Mouse (Mus musculus) C2C12 (cell line): ENCODE measurements around the gene Pik3cg. TPM values are rescaled to one million over a fixed set of nuclear protein-coding genes. Genes with fewer than 3 reads are reported as not detected.

Experiments
- H3K27me3 ChIP-seq: one replicate; pipeline ENCODE4 v1.6.1; 2011; ENCODE audit not compliant: control insufficient read depth, insufficient read depth, insufficient read length
- H3K36me3 ChIP-seq: one replicate; pipeline ENCODE4 v1.6.1; 2011; ENCODE audit not compliant: control insufficient read depth, insufficient read depth
- H3K4me3 ChIP-seq: one replicate; pipeline ENCODE4 v1.5.1; 2011; ENCODE audit warnings: mild to moderate bottlenecking, control low read depth; ENCODE audit not compliant: poor library complexity, insufficient read depth, severe bottlenecking
- H3K79me2 ChIP-seq: one replicate; pipeline ENCODE4 v1.6.1; 2011; ENCODE audit not compliant: control insufficient read depth, insufficient read depth
- H3K79me3 ChIP-seq: one replicate; pipeline ENCODE4 v1.6.1; 2011; ENCODE audit warnings: low read depth, control low read depth
- H3ac ChIP-seq: one replicate; pipeline ENCODE3; 2011; ENCODE audit warnings: low read depth; ENCODE audit not compliant: control insufficient read depth, insufficient read length
- CEBPB ChIP-seq: IDR thresholded peaks from one replicate; pipeline ENCODE4 v1.6.1; 2011; ENCODE audit warnings: low read depth, mild to moderate bottlenecking, control low read depth, moderate library complexity
- CTCF ChIP-seq: IDR thresholded peaks from one replicate; pipeline ENCODE4 v1.5.1; 2011; ENCODE audit not compliant: control insufficient read depth, insufficient read depth, insufficient read length
- FOSL1 ChIP-seq: IDR thresholded peaks from one replicate; pipeline ENCODE4 v1.8.0; 2011; ENCODE audit warnings: mild to moderate bottlenecking, low read length; ENCODE audit not compliant: poor library complexity, insufficient read depth, severe bottlenecking
- MAX ChIP-seq: IDR thresholded peaks from one replicate; pipeline ENCODE4 v1.6.1; 2011; ENCODE audit warnings: mild to moderate bottlenecking, control low read depth
- MYOD1 ChIP-seq: IDR thresholded peaks from one replicate; pipeline ENCODE4 v1.6.1; 2011; ENCODE audit warnings: low read depth; ENCODE audit not compliant: control insufficient read depth, insufficient read length
- MYOG ChIP-seq: IDR thresholded peaks from one replicate; pipeline ENCODE4 v1.6.1; 2011; ENCODE audit not compliant: control insufficient read depth, insufficient read length; ENCODE audit errors: extremely low read depth
- USF1 ChIP-seq: IDR thresholded peaks from one replicate; pipeline ENCODE4 v1.6.1; 2011; ENCODE audit warnings: low read depth, mild to moderate bottlenecking, control low read depth, moderate library complexity
- polyA plus RNA-seq: library from polyadenylated mRNA; unstranded; fragments of >200 nt; fragmentation: generic; extraction: Trizol; gene quantifications from one replicate; pipeline ENCODE4 v1.2.1, GENCODE M21; 2012; ENCODE audit warnings: missing spikeins

The Pik3cg gene
- polyA plus RNA-seq, 1 experiment: not detected

DNA sequence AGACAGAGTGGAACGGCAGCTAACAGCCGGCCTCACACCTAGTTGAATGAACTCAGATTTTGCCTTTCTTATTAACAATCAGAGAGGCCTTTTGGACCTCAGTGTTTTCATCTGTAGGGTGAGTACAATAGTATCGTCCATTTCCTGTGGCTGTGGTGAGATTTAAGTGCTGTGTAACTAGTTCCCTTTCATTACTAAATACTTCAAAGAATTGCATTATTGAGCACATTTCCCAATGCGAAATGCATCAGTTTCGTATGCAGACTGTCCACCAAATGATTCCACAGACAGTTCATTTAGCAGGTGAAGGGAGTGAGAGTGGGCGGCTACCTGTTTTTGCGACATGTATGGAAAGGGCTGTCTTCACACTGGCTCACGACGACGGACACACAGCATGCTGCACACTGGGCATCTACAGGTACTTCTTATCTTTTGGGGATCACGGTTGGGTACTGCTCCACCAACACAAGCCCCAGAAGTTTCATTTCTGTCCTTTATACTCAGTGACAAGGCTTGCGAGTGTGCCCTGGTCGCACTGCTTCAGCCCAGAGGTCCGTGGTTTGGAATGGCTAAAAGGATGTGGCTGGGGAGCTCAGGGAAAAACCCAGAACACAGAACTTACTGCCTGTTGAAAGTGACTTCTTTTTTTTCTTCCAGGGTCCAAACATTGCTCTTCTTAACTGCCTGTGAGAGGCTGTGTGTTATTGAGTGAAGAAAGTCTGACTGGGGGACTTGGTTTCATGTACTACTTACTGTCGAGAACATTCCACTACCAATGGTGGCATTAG, 25.6 kb downstream of the Pik3cg start:
- Histone ChIP-seq H3ac (no peak overlapping the region), H3K27me3 (peaks cover 4% of the 10 kb centered on the region), H3K79me3 (no peaks in the 10 kb centered on the region), H3K4me3 (no peak overlapping the region), H3K36me3 (no peaks in the 10 kb centered on the region), H3K79me2 (no peaks in the 10 kb centered on the region)
- TF ChIP-seq USF1 (no peak), MAX (no peak), CTCF (no peak)

DNA sequence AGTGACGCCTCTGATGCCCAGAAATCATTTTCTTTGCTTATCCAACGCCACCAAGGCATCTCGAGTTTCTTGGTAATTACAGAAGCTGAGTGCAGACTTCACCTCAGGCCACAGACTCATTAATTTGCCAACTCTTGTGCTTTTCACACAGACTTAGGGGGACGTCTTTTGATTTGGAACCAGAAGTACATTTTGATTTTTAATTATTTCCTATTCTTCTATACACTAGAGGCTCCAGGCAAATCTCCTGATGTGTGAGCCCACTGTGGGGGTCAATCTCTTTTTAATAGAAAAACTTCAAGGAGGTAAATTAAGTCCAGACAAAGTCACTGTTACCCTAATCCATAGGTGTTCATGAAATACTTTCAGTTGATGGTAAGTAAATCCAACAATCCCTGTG, 26.6 kb downstream of the Pik3cg start:
- Histone ChIP-seq H3ac (no peak overlapping the region), H3K79me3 (no peaks in the 10 kb centered on the region), H3K36me3 (no peaks in the 10 kb centered on the region), H3K4me3 (no peak overlapping the region), H3K27me3 (peaks cover 8% of the 10 kb centered on the region), H3K79me2 (no peaks in the 10 kb centered on the region)
- TF ChIP-seq MYOD1: no peak
- TF ChIP-seq MYOG: no peak
- TF ChIP-seq CEBPB: no peak
- no peak for TF ChIP-seq CTCF
- TF ChIP-seq MAX: no peak
- no peak for TF ChIP-seq FOSL1
- no peak for TF ChIP-seq USF1

- Histone ChIP-seq H3K79me3 (no peaks in the 10 kb centered on the region), H3K4me3 (no peak overlapping the region), H3ac (no peak overlapping the region), H3K27me3 (peaks cover 28% of the 10 kb centered on the region), H3K79me2 (no peaks in the 10 kb centered on the region), H3K36me3 (no peaks in the 10 kb centered on the region)
- no peak for TF ChIP-seq MAX
- TF ChIP-seq CTCF: no peak
- no peak for TF ChIP-seq CEBPB
- no peak for TF ChIP-seq USF1
- no peak for TF ChIP-seq MYOD1
- no peak for TF ChIP-seq FOSL1
- TF ChIP-seq MYOG: no peak
These were observed 34.0 kb downstream of the Pik3cg start for GRCm38 (mm10) chr12:32174437-32174836.

- Histone ChIP-seq H3K4me3 (no peak overlapping the region), H3K36me3 (no peaks in the 10 kb centered on the region), H3K27me3 (peaks cover 36% of the 10 kb centered on the region), H3ac (no peak overlapping the region), H3K79me3 (no peaks in the 10 kb centered on the region), H3K79me2 (no peaks in the 10 kb centered on the region)
- TF ChIP-seq USF1: no peak
- TF ChIP-seq MYOD1: no peak
- TF ChIP-seq MAX: no peak
- no peak for TF ChIP-seq CTCF
- no peak for TF ChIP-seq MYOG
- no peak for TF ChIP-seq FOSL1
- no peak for TF ChIP-seq CEBPB
These were observed 35.6 kb downstream of the Pik3cg start for GRCm38 (mm10) chr12:32172826-32173225.

DNA sequence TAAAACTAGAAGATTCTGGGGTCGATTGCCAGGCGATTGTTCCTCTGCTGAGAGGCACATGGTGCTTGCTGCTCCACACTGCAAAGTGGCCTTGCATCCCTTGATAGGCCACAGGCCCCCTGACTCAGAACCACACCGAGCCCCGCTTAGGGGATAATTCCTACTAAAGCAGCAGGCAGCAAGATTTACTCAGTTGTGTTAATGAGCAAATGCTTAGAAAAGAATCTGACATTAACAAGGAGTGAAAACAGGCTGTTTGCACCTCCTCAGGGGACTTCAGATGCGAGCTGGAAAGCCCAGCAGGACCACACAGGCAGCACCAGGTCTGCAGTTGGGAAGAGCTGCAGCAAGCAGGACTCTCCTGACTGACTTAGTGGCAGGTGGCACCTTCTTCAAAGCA, 39.3 kb downstream of the Pik3cg start:
- Histone ChIP-seq H3K79me3 (no peaks in the 10 kb centered on the region), H3K36me3 (no peaks in the 10 kb centered on the region), H3ac (no peak overlapping the region), H3K79me2 (no peaks in the 10 kb centered on the region), H3K4me3 (no peak overlapping the region), H3K27me3 (peaks cover 16% of the 10 kb centered on the region)
- TF ChIP-seq CEBPB: no peak
- no peak for TF ChIP-seq MYOD1

DNA sequence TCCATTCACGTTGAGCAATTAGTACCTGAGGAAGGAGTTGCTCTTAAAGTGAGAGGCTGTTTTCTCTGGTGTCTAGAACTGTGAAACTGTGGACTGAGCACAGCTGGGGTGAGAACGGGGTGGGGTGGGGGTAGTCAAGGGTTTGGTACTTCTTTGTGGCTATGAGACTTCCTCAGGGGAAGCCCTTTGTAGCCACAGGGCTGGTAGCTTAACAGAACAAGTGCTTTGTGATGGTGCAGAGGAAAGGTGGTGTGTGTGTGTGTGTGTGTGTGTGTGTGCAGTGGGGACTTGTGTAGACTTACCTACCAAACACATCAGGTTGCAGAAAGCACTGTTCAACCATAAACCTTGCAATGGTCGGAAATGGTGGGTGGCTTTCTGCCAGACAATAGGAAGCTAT, 39.7 kb downstream of the Pik3cg start:
- H3K36me3 ChIP-seq: no peaks in the 10 kb centered on the region
- H3ac ChIP-seq: no peak overlapping the region
- H3K4me3 ChIP-seq: no peak overlapping the region
- TF ChIP-seq MYOG: no peak
- TF ChIP-seq CEBPB: no peak
- no peak for TF ChIP-seq CTCF
- TF ChIP-seq MAX: no peak
- no peak for TF ChIP-seq MYOD1
- TF ChIP-seq USF1: no peak
- no peak for TF ChIP-seq FOSL1
- H3K27me3 ChIP-seq: peaks cover 15% of the 10 kb centered on the region
- H3K79me2 ChIP-seq: no peaks in the 10 kb centered on the region
- no peaks in the 10 kb centered on the region for H3K79me3 ChIP-seq
